Mouse (Mus musculus) T-helper 1 cell (primary cell): Measurements from ENCODE around the gene Sh3bgr.

Experiments used
- in situ Hi-C: fragments of 300-600 bp; cut with MboI, MseI; formaldehyde crosslinking; loops from one replicate; pipeline ENCODE4 v1.15.1; 2025; ENCODE audit warnings: high pct_unique_total_duplicates

Sh3bgr gene

DNA sequence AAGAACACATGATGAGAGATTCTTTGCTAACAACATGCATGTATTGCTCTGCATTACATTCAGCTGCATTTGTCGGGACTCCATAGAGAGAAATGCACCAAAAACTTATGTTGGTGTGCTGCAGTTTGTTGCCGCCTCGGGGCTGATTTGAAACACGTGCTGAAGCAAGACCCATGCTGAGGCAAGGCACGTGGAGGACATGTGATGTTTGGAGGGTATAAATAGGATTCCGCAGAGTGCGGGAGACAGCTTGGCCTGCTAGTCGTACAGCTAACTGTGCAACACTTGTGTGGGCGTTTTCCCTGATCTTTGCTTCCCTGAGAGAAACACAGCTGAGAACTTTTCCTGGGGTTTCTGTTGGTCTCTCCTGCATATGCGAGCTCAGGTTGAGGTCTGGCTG lies 9.5 kb downstream of the Sh3bgr start:
- in situ Hi-C loops: no loop called here

- in situ Hi-C loops: no loop called here
Measured at GRCm38 (mm10) chr16:96210856-96211255, 10.6 kb downstream of the Sh3bgr start.

GRCm38 (mm10) chr16:96213027-96213426 lies 12.8 kb downstream of the Sh3bgr start:
- in situ Hi-C loops: no loop called here

GRCm38 (mm10) chr16:96221491-96221890 lies 21.2 kb downstream of the Sh3bgr start:
- in situ Hi-C loops: no loop called here

DNA sequence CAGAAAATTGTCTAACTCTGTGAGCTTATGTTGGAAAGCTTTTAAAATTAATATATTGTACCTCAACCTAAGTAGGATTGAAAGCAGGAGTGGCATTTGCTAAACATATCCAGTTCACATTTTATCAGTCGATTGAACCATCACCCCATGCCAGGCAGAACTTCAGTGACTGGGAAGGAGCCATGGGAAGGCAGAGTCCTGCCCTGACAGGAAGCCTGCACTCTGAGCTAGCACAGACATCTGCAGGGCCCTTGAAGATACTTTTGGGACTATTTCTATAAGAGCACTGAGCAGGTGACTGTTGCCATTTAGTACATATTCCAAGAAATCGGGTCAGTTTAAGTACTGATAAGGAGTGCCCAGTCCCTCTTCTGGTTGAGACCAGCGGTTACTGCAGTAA lies 21.7 kb downstream of the Sh3bgr start:
- in situ Hi-C loops: no loop called here

GRCm38 (mm10) chr16:96222452-96222851 lies 22.2 kb downstream of the Sh3bgr start:
- in situ Hi-C loops: no loop called here

- in situ Hi-C loops: loop anchor here (5.0 kb wide), 1 partner anchor 119 kb away; no protein-coding TSS in a partner anchor
Measured at GRCm38 (mm10) chr16:96228438-96228837, 28.2 kb downstream of the Sh3bgr start.

DNA sequence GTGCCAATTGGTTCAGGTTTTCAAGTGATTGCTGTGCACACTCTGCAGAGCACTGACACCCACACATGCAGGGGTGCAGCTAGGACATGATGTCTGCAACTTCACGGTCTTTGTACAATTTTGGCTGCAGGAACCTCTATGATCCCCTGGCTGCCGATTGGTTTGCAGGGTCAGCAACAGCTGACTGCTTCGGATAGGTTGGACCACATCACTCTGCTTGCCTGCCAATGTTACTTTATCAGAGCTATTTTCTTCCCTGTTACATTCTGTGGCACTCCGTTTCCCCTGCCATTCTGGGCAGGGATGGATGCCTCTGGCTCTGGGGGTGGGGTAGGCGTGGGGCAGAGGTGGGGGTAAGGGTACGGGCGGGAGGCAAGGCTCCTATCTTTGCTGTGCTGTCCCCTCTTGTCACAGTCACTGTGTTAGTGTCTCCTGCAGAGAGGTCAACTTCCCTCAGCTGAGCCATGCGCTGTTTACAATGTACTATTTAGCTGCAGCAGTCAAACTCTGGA lies 28.9 kb downstream of the Sh3bgr start:
- in situ Hi-C loops: loop anchor here (5.0 kb wide), 1 partner anchor 118 kb away; no protein-coding TSS in a partner anchor

DNA sequence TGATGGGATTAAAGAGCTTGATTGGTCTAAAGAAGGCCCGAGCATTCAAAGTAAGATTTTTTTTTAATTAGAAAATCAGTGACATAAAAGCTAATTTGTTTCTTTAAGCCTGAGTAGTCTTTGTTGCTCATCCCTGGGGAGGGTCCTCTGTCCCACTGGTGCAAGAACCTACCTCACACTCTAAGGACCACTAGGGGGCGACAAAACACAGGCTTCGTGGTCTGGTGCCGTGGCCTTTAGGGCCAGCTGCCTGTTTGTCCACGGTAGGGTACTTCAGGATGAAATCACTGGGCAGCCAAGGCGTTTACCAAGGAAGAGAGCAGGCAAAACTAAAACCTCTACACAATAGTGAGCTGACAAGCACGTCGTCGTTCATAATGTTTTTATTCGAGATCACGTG lies 30.2 kb downstream of the Sh3bgr start:
- in situ Hi-C loops: no loop called here

DNA sequence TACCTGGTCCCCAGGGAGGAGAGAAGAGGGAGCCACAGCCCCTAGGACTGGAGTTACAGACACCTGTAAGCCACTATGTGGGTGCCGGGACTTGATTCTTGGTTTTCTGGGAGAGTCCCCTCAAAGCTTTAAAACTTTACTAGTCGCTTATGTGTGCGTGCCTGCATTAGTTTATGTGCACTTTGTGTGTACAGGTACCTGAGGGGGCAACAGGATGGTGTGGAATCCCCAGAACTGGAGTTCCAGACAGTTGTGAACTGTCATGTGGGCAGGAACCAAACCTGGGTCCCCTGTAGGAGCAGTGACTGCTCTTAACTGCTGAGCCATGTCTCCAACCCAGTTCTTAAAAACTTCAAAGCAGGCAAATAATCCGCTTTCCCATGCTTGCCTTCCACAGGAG lies 31.0 kb downstream of the Sh3bgr start:
- in situ Hi-C loops: no loop called here

DNA sequence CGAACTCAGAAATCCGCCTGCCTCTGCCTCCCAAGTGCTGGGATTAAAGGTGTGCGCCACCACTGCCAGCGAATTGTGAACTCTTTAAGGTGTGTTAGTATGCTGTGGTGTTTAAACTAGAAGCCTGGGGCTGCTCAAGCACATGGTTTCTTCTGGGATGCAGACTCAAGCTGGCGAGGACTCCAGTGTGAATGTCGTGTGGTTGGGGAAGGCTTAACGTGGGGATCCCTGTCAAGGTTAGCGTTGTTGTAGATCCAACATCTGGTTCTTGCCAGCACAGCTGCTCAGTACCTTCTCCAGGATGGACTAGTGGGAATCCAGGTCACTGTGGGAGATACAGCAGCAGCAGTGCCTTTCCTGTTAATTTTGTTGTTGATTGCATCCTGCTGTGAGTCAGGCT lies 31.7 kb downstream of the Sh3bgr start:
- in situ Hi-C loops: no loop called here

DNA sequence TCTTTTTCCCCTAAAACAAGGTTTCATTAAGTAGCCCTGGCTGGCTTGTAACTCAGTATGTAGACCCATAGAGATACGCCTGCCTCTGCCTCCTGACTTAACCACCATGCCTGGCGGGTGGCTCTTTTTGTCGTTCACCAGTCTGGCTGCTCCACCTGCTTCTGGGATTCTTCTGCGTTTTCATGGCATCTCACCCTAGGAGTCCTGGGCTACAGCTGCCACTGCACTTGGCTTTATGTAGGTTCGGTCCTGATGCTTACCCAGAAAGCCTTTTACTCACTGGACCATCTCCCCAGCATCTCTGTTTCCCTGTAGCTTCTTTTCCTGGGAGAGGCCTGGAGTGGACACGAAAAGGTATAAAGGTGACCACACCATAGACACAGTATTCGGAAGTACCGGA lies 33.7 kb downstream of the Sh3bgr start:
- in situ Hi-C loops: no loop called here

- in situ Hi-C loops: no loop called here
Measured at GRCm38 (mm10) chr16:96235366-96235970, 35.2 kb downstream of the Sh3bgr start, which contains the start of gene B3galt5. B3galt5 (plus strand) TSS chr16:96235801.

GRCm38 (mm10) chr16:96244496-96244895 lies 44.2 kb downstream of the Sh3bgr start:
- in situ Hi-C loops: no loop called here

DNA sequence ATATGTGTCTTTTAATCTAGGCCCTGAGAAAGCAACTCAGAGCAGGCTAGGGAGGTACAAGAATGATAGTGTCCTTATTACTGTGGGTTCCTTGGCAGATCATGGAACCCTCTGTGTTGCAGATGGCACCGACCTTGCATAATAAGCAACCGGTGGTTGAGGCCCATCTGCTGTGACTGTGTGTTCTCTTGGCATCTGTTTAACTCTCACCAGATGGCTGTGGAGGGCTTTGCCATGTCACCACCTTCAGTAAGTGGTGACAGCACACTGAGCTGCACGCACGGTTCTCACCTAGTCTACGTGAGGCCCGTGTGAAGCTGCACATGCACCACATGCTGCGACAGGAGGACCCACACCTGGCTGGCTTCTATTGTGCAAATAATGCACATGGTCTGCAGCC lies 49.4 kb downstream of the Sh3bgr start:
- in situ Hi-C loops: no loop called here

DNA sequence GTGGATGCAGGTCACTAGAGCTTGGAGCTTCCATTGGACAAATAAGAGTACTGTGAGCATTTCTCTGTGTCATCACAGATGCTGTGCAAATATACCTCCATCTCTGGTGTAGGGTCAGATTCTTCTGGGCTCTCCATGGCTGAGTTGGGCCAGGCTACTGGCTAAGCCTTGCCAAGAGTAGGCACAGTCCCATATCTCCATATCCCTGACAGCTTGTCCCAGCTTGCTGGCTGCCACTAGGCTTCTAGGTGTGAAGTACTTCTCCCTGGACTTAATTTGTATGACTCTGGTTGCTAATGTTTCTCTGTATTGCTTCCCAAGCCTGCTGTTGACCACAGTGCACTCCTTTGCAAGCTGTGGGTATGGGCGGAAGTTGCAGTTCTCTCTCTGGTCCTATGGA lies 51.9 kb downstream of the Sh3bgr start:
- in situ Hi-C loops: no loop called here

GRCm38 (mm10) chr16:96258429-96258828 lies 58.2 kb downstream of the Sh3bgr start:
- in situ Hi-C loops: no loop called here

- in situ Hi-C loops: no loop called here
Measured at GRCm38 (mm10) chr16:96271736-96272135, 71.5 kb downstream of the Sh3bgr start.

DNA sequence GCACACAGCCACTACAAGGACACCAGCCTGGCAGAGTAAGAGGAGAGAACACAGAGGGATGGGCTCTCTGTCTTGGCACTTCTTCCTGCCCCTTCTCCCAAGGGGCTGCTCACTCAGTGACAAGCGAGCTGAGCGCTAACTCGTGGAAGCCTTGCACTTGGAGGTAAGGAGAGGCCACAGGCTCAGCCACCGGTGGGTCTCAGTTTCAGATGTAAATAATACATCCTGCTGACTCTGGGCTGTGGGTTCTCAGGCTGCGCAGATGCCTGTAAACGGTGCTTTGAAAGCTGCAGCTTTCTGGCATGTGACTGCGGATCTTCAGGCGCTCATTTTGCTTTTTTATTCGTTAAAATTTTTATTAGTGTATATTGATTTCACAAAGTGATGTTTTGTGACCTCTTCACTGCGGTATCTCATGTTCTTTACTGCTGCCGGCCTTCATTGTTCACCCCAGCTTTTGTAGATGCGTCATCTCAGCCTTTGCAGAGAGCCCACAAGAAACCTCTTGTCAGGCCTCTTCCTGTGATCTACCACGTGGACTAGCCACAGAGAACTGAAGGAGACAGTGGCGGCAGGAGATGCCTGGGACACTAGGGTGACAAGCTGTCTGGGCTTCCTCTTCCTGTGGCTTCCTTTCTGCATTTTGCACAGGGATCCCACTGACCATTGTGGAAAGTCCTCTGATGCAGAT lies 72.8 kb downstream of the Sh3bgr start:
- in situ Hi-C loops: no loop called here

DNA sequence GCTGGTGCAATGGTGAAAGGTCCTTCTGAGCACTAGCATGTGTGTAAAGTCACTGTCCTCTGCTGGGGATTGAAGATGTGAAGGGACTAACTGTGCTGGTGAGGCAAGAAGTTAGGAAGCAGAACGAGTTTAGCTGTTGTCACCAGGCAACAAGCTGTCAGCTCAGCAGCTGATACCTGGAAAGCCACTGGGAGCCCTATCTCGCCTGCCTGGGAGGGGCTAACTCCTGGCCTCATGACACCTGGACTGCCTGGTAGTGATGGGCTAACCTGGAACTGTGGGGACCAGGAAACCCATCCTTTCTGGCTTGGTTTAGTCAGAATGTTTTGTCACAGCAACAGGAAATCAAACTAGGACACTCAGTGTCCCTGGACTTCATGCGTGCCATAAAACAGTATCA lies 76.3 kb downstream of the Sh3bgr start:
- in situ Hi-C loops: no loop called here
